Mouse (Mus musculus): Measurements from ENCODE around the gene Tmem217. TPM values are rescaled to one million over a fixed set of nuclear protein-coding genes. Genes with fewer than 3 reads are reported as not detected.

Gene Tmem217
- total RNA-seq, 2 experiments from 2014 or later, result not detected

GRCm38 (mm10) chr17:29490713-29491581, 61.2 kb downstream of the Tmem217 start, which contains the start of gene Pim1:
Gene Pim1 (plus strand): TSS chr17:29490753.
- intact Hi-C loops (cut with DNase I), result loop anchor here (2.0 kb wide), 1 partner anchor 32 kb away; no protein-coding TSS in a partner anchor
- no peak for DNase-seq (ENCODE audit: low spot score)

- intact Hi-C loops (cut with DNase I), result loop anchor here (2.0 kb wide), 1 partner anchor 31 kb away; no protein-coding TSS in a partner anchor
- peak; percentile 96 for DNase-seq (ENCODE audit: low spot score)
These were observed 62.0 kb downstream of the Tmem217 start for GRCm38 (mm10) chr17:29489971-29490712.

GRCm38 (mm10) chr17:29488978-29489970, 62.9 kb downstream of the Tmem217 start:
- no peak for DNase-seq (ENCODE audit: low spot score)
- intact Hi-C loops (cut with DNase I), result no loop called here

- intact Hi-C loops (cut with DNase I), result no loop called here
- DNase-seq (ENCODE audit: low spot score), result no peak
These were observed 63.8 kb downstream of the Tmem217 start for GRCm38 (mm10) chr17:29488257-29488977.

GRCm38 (mm10) chr17:29485336-29486233, 66.6 kb downstream of the Tmem217 start:
- no peak for DNase-seq (ENCODE audit: low spot score)
- intact Hi-C loops (cut with DNase I), result no loop called here

GRCm38 (mm10) chr17:29484431-29484830, 67.8 kb downstream of the Tmem217 start:
- DNase-seq (ENCODE audit: low spot score), result no peak

GRCm38 (mm10) chr17:29483282-29483681, 68.9 kb downstream of the Tmem217 start:
- intact Hi-C loops (cut with DNase I), result no loop called here
- no peak for DNase-seq (ENCODE audit: low spot score)

More at GRCm38 (mm10) chr17:29484431-29484830, 67.8 kb downstream of the Tmem217 start:
- intact Hi-C loops (cut with DNase I), result no loop called here

GRCm38 (mm10) chr17:29482632-29483031, 69.6 kb downstream of the Tmem217 start:
- intact Hi-C loops (cut with DNase I), result no loop called here
- no peak for DNase-seq (ENCODE audit: low spot score)

GRCm38 (mm10) chr17:29480256-29480655, 71.9 kb downstream of the Tmem217 start:
- DNase-seq (ENCODE audit: low spot score), result no peak
- intact Hi-C loops (cut with DNase I), result no loop called here

GRCm38 (mm10) chr17:29478271-29478670, 73.9 kb downstream of the Tmem217 start:
- intact Hi-C loops (cut with DNase I), result no loop called here
- DNase-seq (ENCODE audit: low spot score), result no peak

GRCm38 (mm10) chr17:29477357-29477756, 74.8 kb downstream of the Tmem217 start:
- intact Hi-C loops (cut with DNase I), result no loop called here
- no peak for DNase-seq (ENCODE audit: low spot score)

- intact Hi-C loops (cut with DNase I), result no loop called here
- no peak for DNase-seq (ENCODE audit: low spot score)
These were observed 75.7 kb downstream of the Tmem217 start for GRCm38 (mm10) chr17:29476461-29476860.

Small RNA genes lying within 50 kb of the gene (microRNA-seq; reads per million reads assigned to microRNA genes)
- not detected for gene Mir7667

Other genes with a start within 250 kb of the Tmem217 start
- 10 to 100 TPM; 32.6 to 45.8 TPM for gene Pi16, start 234.7 kb downstream of the Tmem217 start, total RNA-seq (2021)
- gene Mtch1, start 204.5 kb downstream of the Tmem217 start, total RNA-seq (2021), result 100 to 1,000 TPM; 220 TPM
- 1 to 10 TPM; 1.8 to 2.7 TPM for gene Fgd2, start 191.5 kb downstream of the Tmem217 start, total RNA-seq (2021)
- gene Pim1, start 61.6 kb downstream of the Tmem217 start, total RNA-seq (2021), result 10 to 100 TPM; 22.1 to 32.7 TPM
- gene Gm17657, start 2.7 kb downstream of the Tmem217 start, total RNA-seq (2021), result not detected
- 10 to 100 TPM; 12.7 to 13.3 TPM for gene Tbc1d22b, start 2.6 kb downstream of the Tmem217 start, total RNA-seq (2021)
- gene Rnf8, start 62.4 kb upstream of the Tmem217 start, total RNA-seq (2021), result 10 to 100 TPM; 20.0 to 21.2 TPM
- 1 to 10 TPM in 1 of 2 experiments, under 1 TPM in 1; 0.68 to 1.2 TPM for gene Gm28043, start 62.5 kb upstream of the Tmem217 start, total RNA-seq (2021)
- gene Cmtr1, start 108.2 kb upstream of the Tmem217 start, total RNA-seq (2021), result 10 to 100 TPM; 51.5 to 59.5 TPM
- gene Ccdc167, start 164.7 kb upstream of the Tmem217 start, total RNA-seq (2021), result 10 to 100 TPM in 1 of 2 experiments, 1 to 10 TPM in 1; 9.6 to 12.6 TPM

Data from heart, postnatal 25 days (tissue).